Mouse (Mus musculus) kidney, adult 9 months (tissue): ENCODE results near the gene Klrb1.
A peak's percentile ranks its signal among the peaks of the same experiment; 100 is the strongest.
"Not testable (repeated sequence)": the region's sequence is repeated elsewhere in the genome, so short reads cannot be mapped to it uniquely, and the experiment has no call there.

Experiments used
- DNase-seq: peaks from one replicate; pipeline ENCODE4 v3.0.0; 2022

Gene Klrb1

GRCm38 (mm10) chr6:128722959-128723358, at the start of gene Klrb1:
Klrb1 (minus strand) TSS chr6:128723059.
- DNase-seq: no peak

GRCm38 (mm10) chr6:128769481-128770253, 46.8 kb upstream of the Klrb1 start:
- no peak for DNase-seq

GRCm38 (mm10) chr6:128768047-128768446, 45.2 kb upstream of the Klrb1 start:
- no peak for DNase-seq

- peak; percentile 62 for DNase-seq
Measured at GRCm38 (mm10) chr6:128766486-128767254, 43.8 kb upstream of the Klrb1 start.

GRCm38 (mm10) chr6:128765211-128765610, 42.4 kb upstream of the Klrb1 start:
- DNase-seq: no peak

- DNase-seq: no peak
Measured at GRCm38 (mm10) chr6:128764598-128764997, 41.7 kb upstream of the Klrb1 start.

GRCm38 (mm10) chr6:128763736-128764523, 41.1 kb upstream of the Klrb1 start:
- peak; percentile 100 for DNase-seq

- DNase-seq: not testable (repeated sequence)
Measured at GRCm38 (mm10) chr6:128762892-128763670, 40.2 kb upstream of the Klrb1 start.

- DNase-seq: no peak
Measured at GRCm38 (mm10) chr6:128761144-128761540, 38.3 kb upstream of the Klrb1 start.

- DNase-seq: peak; percentile 94
Measured at GRCm38 (mm10) chr6:128760416-128761143, 37.7 kb upstream of the Klrb1 start.

- DNase-seq: peak; percentile 94
Measured at GRCm38 (mm10) chr6:128760016-128760415, 37.2 kb upstream of the Klrb1 start.

GRCm38 (mm10) chr6:128759221-128759950, 36.5 kb upstream of the Klrb1 start:
- no peak for DNase-seq

- DNase-seq: not testable (repeated sequence)
Measured at GRCm38 (mm10) chr6:128755402-128755763, 32.5 kb upstream of the Klrb1 start.

- not testable (repeated sequence) for DNase-seq
Measured at GRCm38 (mm10) chr6:128754748-128755401, 32.0 kb upstream of the Klrb1 start.

- not testable (repeated sequence) for DNase-seq
Measured at GRCm38 (mm10) chr6:128754265-128754664, 31.4 kb upstream of the Klrb1 start.

GRCm38 (mm10) chr6:128753610-128754224, 30.9 kb upstream of the Klrb1 start:
- peak; percentile 92 for DNase-seq

- not testable (repeated sequence) for DNase-seq
Measured at GRCm38 (mm10) chr6:128747006-128747405, 24.1 kb upstream of the Klrb1 start.

GRCm38 (mm10) chr6:128737445-128737844, 14.6 kb upstream of the Klrb1 start:
- no peak for DNase-seq

- DNase-seq: peak; percentile 24
Measured at GRCm38 (mm10) chr6:128736100-128736499, 13.2 kb upstream of the Klrb1 start.

- DNase-seq: no peak
Measured at GRCm38 (mm10) chr6:128734896-128735295, 12.0 kb upstream of the Klrb1 start.
